Mouse (Mus musculus): ENCODE data around the gene Gm14391. TPM values are rescaled to one million over a fixed set of nuclear protein-coding genes. Genes with fewer than 3 reads are reported as not detected.
"Not testable (repeated sequence)": the region's sequence is repeated elsewhere in the genome, so short reads cannot be mapped to it uniquely, and the experiment has no call there.

Gm14391 gene
- polyA plus RNA-seq, 1 experiment from 2014 or later = 3.6 TPM

DNA sequence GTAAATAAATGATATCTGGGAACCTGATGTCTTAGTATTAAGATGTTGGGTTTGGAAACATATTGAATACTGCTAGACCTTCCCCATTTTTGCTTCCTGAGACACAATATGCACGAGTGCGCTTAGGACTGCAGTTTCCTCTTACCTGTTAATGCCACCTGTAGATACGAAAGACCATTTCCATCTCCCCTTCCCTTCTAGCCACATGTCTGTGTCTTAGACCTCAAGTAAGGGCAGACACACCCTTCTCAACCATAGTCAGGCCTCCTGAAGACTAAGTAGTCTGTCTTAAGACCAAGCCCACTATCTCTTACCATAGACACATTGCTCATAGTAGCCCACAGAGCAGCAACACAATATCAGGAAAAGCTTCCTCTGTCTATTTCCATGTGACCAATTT lies 34.6 kb downstream of the Gm14391 start:
- no peak for DNase-seq (ENCODE audit: low spot score)
- Histone ChIP-seq H3K4me1 (replicated peaks; ENCODE audit: control insufficient read depth, insufficient read depth) (no peaks in the 10 kb centered on the region), H3K4me2 (replicated peaks; ENCODE audit: low read depth) (no peak overlapping the region), H3K36me3 (ENCODE audit: control insufficient read depth, insufficient read depth, low read length) (no peaks in the 10 kb centered on the region), H3K9me3 (ENCODE audit: control insufficient read depth, low read length) (no peaks in the 10 kb centered on the region), H3K27me3 (ENCODE audit: control insufficient read depth, insufficient read depth, low read length) (no peaks in the 10 kb centered on the region), H3K4me3 (ENCODE audit: low read depth, low read length) (no peak overlapping the region), H3K27ac (replicated peaks) (no peak overlapping the region), H3K9ac (ENCODE audit: low read length) (no peak overlapping the region)
- no peak for TF ChIP-seq CTCF (IDR thresholded peaks at IDR 0.05; ENCODE audit: low read depth)
- TF ChIP-seq EP300 (optimal IDR thresholded peaks at IDR 0.05) = no peak
- 82% methylated on average over 3 of the region's 3 CpGs for WGBS
- ATAC-seq (ENCODE audit: low FRiP score, low TSS enrichment) = no peak

DNA sequence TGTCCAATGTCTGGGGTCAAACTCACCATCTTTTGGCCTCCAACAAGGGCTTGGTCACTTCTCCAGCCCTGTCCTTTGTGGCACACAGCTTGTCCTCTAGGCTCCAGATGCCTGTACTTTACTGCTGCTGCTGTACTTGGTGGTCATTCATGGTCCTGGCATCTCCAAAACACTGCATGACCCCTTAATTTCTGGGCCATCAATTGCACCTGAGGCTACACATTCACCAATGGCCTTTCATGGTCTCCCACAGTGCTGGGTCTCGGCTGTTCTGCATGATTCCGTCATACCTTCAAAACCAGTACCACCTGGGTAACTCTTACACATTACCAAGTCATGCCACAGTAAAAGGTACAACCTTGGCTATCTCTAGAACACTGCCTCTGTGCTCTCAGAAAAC lies 39.8 kb downstream of the Gm14391 start:
- H3K27me3 ChIP-seq (ENCODE audit: control insufficient read depth, insufficient read depth, low read length); H3K9ac ChIP-seq (ENCODE audit: low read length); H3K4me3 ChIP-seq (ENCODE audit: low read depth, low read length); H3K4me2 ChIP-seq (replicated peaks; ENCODE audit: low read depth); H3K27ac ChIP-seq (replicated peaks); H3K36me3 ChIP-seq (ENCODE audit: control insufficient read depth, insufficient read depth, low read length); H3K4me1 ChIP-seq (replicated peaks; ENCODE audit: control insufficient read depth, insufficient read depth); H3K9me3 ChIP-seq (ENCODE audit: control insufficient read depth, low read length); ATAC-seq (ENCODE audit: low FRiP score, low TSS enrichment); DNase-seq (ENCODE audit: low spot score): not testable (repeated sequence)
- WGBS = 85% methylated on average over 2 of the region's 2 CpGs

DNA sequence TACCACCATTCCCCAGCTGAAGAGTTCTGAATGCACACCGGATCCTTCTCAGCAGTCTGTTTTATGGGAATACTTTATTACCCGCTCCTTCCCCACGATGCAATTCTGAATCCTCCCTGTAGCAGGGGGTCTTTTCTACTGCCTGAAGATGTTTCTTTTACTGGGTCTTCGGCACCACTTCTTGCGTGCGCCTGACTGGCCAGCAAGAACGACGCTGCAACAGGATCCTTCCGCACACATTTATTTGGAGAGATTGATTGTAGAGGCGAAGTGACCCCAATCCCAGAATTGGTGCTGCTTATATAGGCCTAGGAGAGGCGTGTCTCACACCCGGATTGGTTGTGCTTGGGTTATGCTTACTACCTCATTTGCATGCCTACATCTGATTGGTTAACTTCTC lies 41.6 kb downstream of the Gm14391 start:
- not testable (repeated sequence) for H3K9me3 ChIP-seq (ENCODE audit: control insufficient read depth, low read length); H3K9ac ChIP-seq (ENCODE audit: low read length); H3K27ac ChIP-seq (replicated peaks); H3K27me3 ChIP-seq (ENCODE audit: control insufficient read depth, insufficient read depth, low read length); H3K36me3 ChIP-seq (ENCODE audit: control insufficient read depth, insufficient read depth, low read length); H3K4me1 ChIP-seq (replicated peaks; ENCODE audit: control insufficient read depth, insufficient read depth); H3K4me3 ChIP-seq (ENCODE audit: low read depth, low read length); DNase-seq (ENCODE audit: low spot score); ATAC-seq (ENCODE audit: low FRiP score, low TSS enrichment); H3K4me2 ChIP-seq (replicated peaks; ENCODE audit: low read depth)
- 93% methylated on average over 12 of the region's 12 CpGs for WGBS

DNA sequence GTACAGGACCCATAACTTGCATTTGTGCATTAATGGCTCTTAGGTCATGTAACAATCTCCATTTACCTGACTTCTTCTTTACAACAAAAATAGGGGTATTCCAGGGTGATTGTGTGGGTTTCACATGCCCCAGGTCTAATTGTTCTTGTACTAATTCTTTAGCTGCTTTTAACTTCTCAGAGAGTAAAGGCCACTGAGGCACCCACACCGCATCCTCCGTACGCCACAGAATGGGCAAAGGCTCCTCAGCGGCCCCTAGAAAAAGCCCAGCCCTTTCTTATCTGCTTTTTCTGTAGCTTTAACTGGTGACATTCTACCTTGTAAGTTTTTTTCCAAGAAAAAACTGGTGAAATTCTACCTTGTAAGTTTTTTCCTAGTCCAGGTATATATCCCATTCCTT lies 45.3 kb downstream of the Gm14391 start:
- WGBS = 91% methylated on average over 4 of the region's 4 CpGs

DNA sequence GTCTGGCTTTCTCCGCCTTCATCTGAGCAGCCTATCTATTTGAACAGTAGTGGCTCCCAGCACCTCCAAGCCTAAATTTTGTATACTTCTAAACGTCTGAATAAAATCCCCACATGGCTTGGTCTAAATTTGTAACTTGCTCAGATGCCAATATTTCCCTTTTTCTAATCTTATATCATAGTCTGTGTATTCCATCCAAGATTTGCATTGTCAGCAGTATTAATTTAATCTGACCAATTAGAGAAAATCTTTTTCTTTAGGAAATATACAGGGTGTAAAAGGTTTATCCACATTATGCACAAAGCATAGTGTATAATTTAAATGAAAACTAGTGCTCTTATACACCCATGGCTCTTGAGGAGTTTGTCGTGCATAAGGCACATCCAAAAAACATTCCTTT lies 48.1 kb downstream of the Gm14391 start:
- Histone ChIP-seq H3K4me1 (replicated peaks; ENCODE audit: control insufficient read depth, insufficient read depth) (no peaks in the 10 kb centered on the region), H3K36me3 (ENCODE audit: control insufficient read depth, insufficient read depth, low read length) (no peaks in the 10 kb centered on the region), H3K4me3 (ENCODE audit: low read depth, low read length) (no peak overlapping the region), H3K27ac (replicated peaks) (no peak overlapping the region), H3K27me3 (ENCODE audit: control insufficient read depth, insufficient read depth, low read length) (no peaks in the 10 kb centered on the region), H3K9me3 (ENCODE audit: control insufficient read depth, low read length) (no peaks in the 10 kb centered on the region), H3K4me2 (replicated peaks; ENCODE audit: low read depth) (no peak overlapping the region), H3K9ac (ENCODE audit: low read length) (no peak overlapping the region)
- 81% methylated on average over 3 of the region's 3 CpGs for WGBS
- no peak for DNase-seq (ENCODE audit: low spot score)
- TF ChIP-seq EP300 (optimal IDR thresholded peaks at IDR 0.05) (no peak), CTCF (IDR thresholded peaks at IDR 0.05; ENCODE audit: low read depth) (no peak)
- ATAC-seq (ENCODE audit: low FRiP score, low TSS enrichment) = no peak

More for the DNA sequence above, 45.3 kb downstream of the Gm14391 start:
- not testable (repeated sequence) for H3K4me1 ChIP-seq (replicated peaks; ENCODE audit: control insufficient read depth, insufficient read depth); H3K9me3 ChIP-seq (ENCODE audit: control insufficient read depth, low read length); H3K9ac ChIP-seq (ENCODE audit: low read length); H3K27me3 ChIP-seq (ENCODE audit: control insufficient read depth, insufficient read depth, low read length); ATAC-seq (ENCODE audit: low FRiP score, low TSS enrichment); H3K27ac ChIP-seq (replicated peaks); DNase-seq (ENCODE audit: low spot score); H3K4me3 ChIP-seq (ENCODE audit: low read depth, low read length); H3K4me2 ChIP-seq (replicated peaks; ENCODE audit: low read depth); H3K36me3 ChIP-seq (ENCODE audit: control insufficient read depth, insufficient read depth, low read length)

DNA sequence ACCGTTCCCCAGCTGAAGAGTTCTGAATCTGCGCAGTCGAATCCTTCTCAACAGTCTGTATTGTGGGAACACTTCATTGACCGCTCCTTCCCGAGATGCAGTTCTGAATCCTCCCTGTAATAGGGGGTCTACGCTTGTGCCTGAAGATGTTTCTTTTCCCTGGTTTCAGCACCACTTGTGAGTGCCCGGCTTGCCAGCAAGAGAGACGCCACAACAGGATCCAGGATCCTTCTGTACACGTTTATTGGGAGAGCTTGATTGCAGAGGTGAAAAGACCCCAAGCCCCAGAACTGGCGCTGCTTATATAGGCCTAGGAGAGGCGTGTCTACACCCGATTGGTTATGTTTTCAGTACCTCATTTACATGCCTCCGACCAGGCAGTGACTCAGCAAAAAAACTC lies 50.0 kb downstream of the Gm14391 start:
- H3K36me3 ChIP-seq (ENCODE audit: control insufficient read depth, insufficient read depth, low read length) = no peaks in the 10 kb centered on the region
- H3K27me3 ChIP-seq (ENCODE audit: control insufficient read depth, insufficient read depth, low read length) = no peaks in the 10 kb centered on the region
- TF ChIP-seq EP300 (optimal IDR thresholded peaks at IDR 0.05) (no peak), CTCF (IDR thresholded peaks at IDR 0.05; ENCODE audit: low read depth) (no peak)
- no peak for DNase-seq (ENCODE audit: low spot score)
- no peaks in the 10 kb centered on the region for H3K9me3 ChIP-seq (ENCODE audit: control insufficient read depth, low read length)
- H3K9ac ChIP-seq (ENCODE audit: low read length) = no peak overlapping the region
- no peak overlapping the region for H3K4me2 ChIP-seq (replicated peaks; ENCODE audit: low read depth)
- H3K4me3 ChIP-seq (ENCODE audit: low read depth, low read length) = no peak overlapping the region
- H3K27ac ChIP-seq (replicated peaks) = no peak overlapping the region
- WGBS = 92% methylated on average over 13 of the region's 13 CpGs
- ATAC-seq (ENCODE audit: low FRiP score, low TSS enrichment) = no peak
- H3K4me1 ChIP-seq (replicated peaks; ENCODE audit: control insufficient read depth, insufficient read depth) = no peaks in the 10 kb centered on the region

DNA sequence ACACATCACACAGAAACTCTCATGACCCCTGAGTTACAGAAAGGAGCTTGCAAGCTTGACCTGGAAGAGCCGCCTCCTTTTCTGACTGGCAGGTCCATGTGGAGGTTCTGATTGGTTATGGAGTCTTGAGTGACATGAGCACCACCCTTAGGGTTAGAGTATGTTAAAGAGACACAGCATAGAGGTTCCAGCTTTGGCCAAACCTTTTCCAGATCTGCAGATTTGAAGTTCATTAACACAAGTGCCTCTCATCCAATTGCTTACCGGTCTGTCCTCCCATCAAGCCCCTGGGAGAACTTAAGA lies 64.8 kb downstream of the Gm14391 start, which contains the start of gene Gm14399:
Gm14399 (minus strand) TSS at position 20 of the 303 bp plus-strand sequence.
- not testable (repeated sequence) for ATAC-seq (ENCODE audit: low FRiP score, low TSS enrichment); DNase-seq (ENCODE audit: low spot score); H3K9ac ChIP-seq (ENCODE audit: low read length); H3K36me3 ChIP-seq (ENCODE audit: control insufficient read depth, insufficient read depth, low read length); H3K9me3 ChIP-seq (ENCODE audit: control insufficient read depth, low read length); H3K4me1 ChIP-seq (replicated peaks; ENCODE audit: control insufficient read depth, insufficient read depth); H3K27me3 ChIP-seq (ENCODE audit: control insufficient read depth, insufficient read depth, low read length); H3K27ac ChIP-seq (replicated peaks)
- 0% methylated on average over 1 of the region's 2 CpGs for WGBS
- H3K4me3 ChIP-seq (ENCODE audit: low read depth, low read length) = peak within 1 kb of the TSS; percentile 43
- H3K4me2 ChIP-seq (replicated peaks; ENCODE audit: low read depth) = peak within 1 kb of the TSS; percentile 39

DNA sequence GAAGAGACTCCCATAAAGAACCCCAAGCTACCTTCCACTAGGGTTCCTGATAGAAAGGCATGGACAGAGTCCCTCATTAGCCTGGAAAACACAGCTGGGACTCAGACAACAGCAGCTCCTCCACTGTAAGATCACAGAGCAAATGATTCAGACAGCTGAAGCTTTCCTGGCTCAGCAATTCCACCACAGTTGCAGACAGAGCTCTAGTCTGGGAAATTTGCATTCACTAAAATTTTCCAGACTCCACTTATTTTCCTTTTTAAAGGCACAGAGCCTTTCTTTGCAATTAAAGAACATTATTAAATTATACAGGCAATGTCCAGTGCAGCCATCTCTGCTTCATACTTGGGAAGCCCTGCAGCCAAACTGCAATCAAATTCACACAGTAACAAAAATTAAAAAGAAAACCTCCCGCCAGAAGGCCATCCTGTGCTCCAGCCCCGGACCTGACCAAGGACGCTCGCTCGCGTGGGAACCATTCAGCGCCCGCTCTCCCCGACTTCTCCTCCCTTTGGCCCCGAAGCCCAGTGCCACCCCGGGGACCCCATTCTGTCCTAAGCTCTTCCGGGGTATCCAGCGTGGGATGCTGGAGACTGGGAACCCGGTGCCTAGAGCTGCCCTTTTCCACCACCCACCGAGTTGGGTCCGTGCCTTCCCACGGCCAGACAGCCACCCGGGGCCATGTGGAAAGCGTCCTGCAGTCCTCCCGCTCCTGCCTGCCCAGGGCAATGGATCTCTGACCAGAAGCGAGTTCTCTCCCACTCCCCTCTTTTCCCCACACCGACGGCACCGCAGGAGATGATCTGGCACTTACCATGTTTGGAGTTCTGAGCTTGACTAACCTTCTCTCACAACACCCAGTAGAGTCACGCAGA lies 65.4 kb downstream of the Gm14391 start:
- not testable (repeated sequence) for ATAC-seq (ENCODE audit: low FRiP score, low TSS enrichment); DNase-seq (ENCODE audit: low spot score); H3K9me3 ChIP-seq (ENCODE audit: control insufficient read depth, low read length); H3K27me3 ChIP-seq (ENCODE audit: control insufficient read depth, insufficient read depth, low read length); H3K9ac ChIP-seq (ENCODE audit: low read length); H3K27ac ChIP-seq (replicated peaks); H3K36me3 ChIP-seq (ENCODE audit: control insufficient read depth, insufficient read depth, low read length); H3K4me1 ChIP-seq (replicated peaks; ENCODE audit: control insufficient read depth, insufficient read depth)
- WGBS = 2% methylated on average over 21 of the region's 25 CpGs
- Histone ChIP-seq H3K4me2 (replicated peaks; ENCODE audit: low read depth) (peak overlapping the region; percentile 39), H3K4me3 (ENCODE audit: low read depth, low read length) (peak overlapping the region; percentile 43)
